Mouse (Mus musculus) MEL (cell line): Measurements from ENCODE around the gene Lysmd1. TPM values are rescaled to one million over a fixed set of nuclear protein-coding genes. Genes with fewer than 3 reads are reported as not detected.

Experiments
- DNase-seq: peaks from one replicate; pipeline ENCODE4 v3.0.0; 2011; ENCODE audit warnings: low read depth, low spot score
- H3K27ac ChIP-seq: 2 replicates; pipeline ENCODE4 v1.5.1; 2012; ENCODE audit warnings: low read depth, mild to moderate bottlenecking, control low read depth, low read length, moderate library complexity; ENCODE audit not compliant: control insufficient read depth
- H3K27me3 ChIP-seq, 2 experiments: fragments of 150-350 bp in 1 of 2; sonication (generic) in 1 of 2; 2 replicates each; pipeline ENCODE4 v1.6.1; 2012; ENCODE audit warnings: low read length in 2 of 2, mild to moderate bottlenecking in 2 of 2, improper control_type of control experiment in 1 of 2, moderate library complexity in 1 of 2; ENCODE audit not compliant: insufficient read depth in 2 of 2, control insufficient read depth in 1 of 2
- H3K36me3 ChIP-seq, 2 experiments: 2 replicates each; pipeline ENCODE4 v1.6.1; 2012 to 2014; ENCODE audit warnings: low read length in 2 of 2, improper control_type of control experiment in 1 of 2, inconsistent platforms in 1 of 2, mild to moderate bottlenecking in 1 of 2; ENCODE audit not compliant: insufficient read depth in 2 of 2, control insufficient read depth in 1 of 2
- H3K4me1 ChIP-seq, 2 experiments: fragments of 150-350 bp in 1 of 2; sonication (generic) in 1 of 2; 2 replicates each; pipeline ENCODE4 v1.6.1; 2012; ENCODE audit warnings: low read length in 2 of 2, improper control_type of control experiment in 1 of 2, mild to moderate bottlenecking in 1 of 2; ENCODE audit not compliant: insufficient read depth in 2 of 2, control insufficient read depth in 1 of 2
- H3K4me3 ChIP-seq, 2 experiments: fragments of 150-350 bp in 1 of 2; sonication (generic) in 1 of 2; 2 replicates each; pipeline ENCODE4 v1.5.1; 2012; ENCODE audit warnings: low read depth in 2 of 2, low read length in 2 of 2, mild to moderate bottlenecking in 2 of 2, moderate library complexity in 2 of 2, control low read depth in 1 of 2, improper control_type of control experiment in 1 of 2; ENCODE audit not compliant: control insufficient read depth in 1 of 2, insufficient read depth in 1 of 2
- H3K79me2 ChIP-seq: 2 replicates; pipeline ENCODE4 v1.6.1; 2012; ENCODE audit warnings: mild to moderate bottlenecking, low read length, moderate library complexity; ENCODE audit not compliant: control insufficient read depth, poor library complexity, insufficient read depth
- H3K9ac ChIP-seq: 2 replicates; pipeline ENCODE4 v1.6.1; 2012; ENCODE audit warnings: low read depth, mild to moderate bottlenecking, control low read depth, low read length, moderate library complexity; ENCODE audit not compliant: control insufficient read depth, poor library complexity, severe bottlenecking
- H3K9me3 ChIP-seq: fragments of 150-350 bp; sonication (generic); replicated peaks from 2 replicates; pipeline ENCODE4 v1.6.1; 2012; ENCODE audit warnings: mild to moderate bottlenecking, low read length, improper control_type of control experiment, moderate library complexity; ENCODE audit not compliant: insufficient read depth
- CTCF ChIP-seq, 3 experiments: IDR thresholded peaks in 2 of 3; conservative IDR thresholded peaks in 1 of 3; 2 replicates each; pipeline ENCODE4 v1.5.1; 2011 to 2012; ENCODE audit warnings: low read length in 3 of 3, low read depth in 2 of 3, mild to moderate bottlenecking in 2 of 3, improper control_type of control experiment in 1 of 3, inconsistent platforms in 1 of 3, mixed read lengths in 1 of 3, moderate library complexity in 1 of 3; ENCODE audit not compliant: control insufficient read depth in 1 of 3, insufficient read depth in 1 of 3, poor library complexity in 1 of 3, severe bottlenecking in 1 of 3
- ELF1 ChIP-seq: IDR thresholded peaks from 2 replicates; pipeline ENCODE4 v1.6.1; 2014; ENCODE audit warnings: low read depth, mild to moderate bottlenecking, inconsistent platforms, low read length, improper control_type of control experiment, moderate library complexity
- EP300 ChIP-seq, 2 experiments: IDR thresholded peaks; 2 replicates each; pipeline ENCODE4 v1.6.1; 2011; ENCODE audit warnings: improper control_type of control experiment in 2 of 2, low read length in 2 of 2, low read depth in 1 of 2, mild to moderate bottlenecking in 1 of 2
- GABPA ChIP-seq: IDR thresholded peaks from 2 replicates; pipeline ENCODE4 v1.6.1; 2012; ENCODE audit warnings: low read depth, mild to moderate bottlenecking, inconsistent platforms, low read length, improper control_type of control experiment, moderate library complexity
- JUND ChIP-seq: IDR thresholded peaks from 2 replicates; pipeline ENCODE4 v1.6.1; 2011; ENCODE audit warnings: low read depth, mild to moderate bottlenecking, improper control_type of control experiment, low read length
- MAFK ChIP-seq: IDR thresholded peaks from 2 replicates; pipeline ENCODE4 v1.6.1; 2011; ENCODE audit warnings: low read depth, mild to moderate bottlenecking, low read length, improper control_type of control experiment, borderline replicate concordance
- MAZ ChIP-seq: IDR thresholded peaks from 2 replicates; pipeline ENCODE4 v1.6.1; 2012; ENCODE audit warnings: low read depth, mild to moderate bottlenecking, inconsistent platforms, low read length, improper control_type of control experiment
- MYB ChIP-seq: IDR thresholded peaks from 2 replicates; pipeline ENCODE4 v1.6.1; 2011; ENCODE audit warnings: mild to moderate bottlenecking, low read depth, low read length, improper control_type of control experiment
- NELFE ChIP-seq: IDR thresholded peaks from 2 replicates; pipeline ENCODE4 v1.6.1; 2011; ENCODE audit warnings: low read depth, low read length, improper control_type of control experiment
- NRF1 ChIP-seq: IDR thresholded peaks from 2 replicates; pipeline ENCODE4 v1.6.1; 2014; ENCODE audit warnings: low read depth, mild to moderate bottlenecking, inconsistent platforms, low read length, improper control_type of control experiment, moderate library complexity; ENCODE audit not compliant: poor library complexity, insufficient read depth, severe bottlenecking
- POLR2A ChIP-seq, 2 experiments: IDR thresholded peaks; 2 replicates each; pipeline ENCODE4 v1.6.1; 2011 to 2012; ENCODE audit warnings: low read length in 2 of 2, mild to moderate bottlenecking in 2 of 2, control low read depth in 1 of 2, improper control_type of control experiment in 1 of 2, low read depth in 1 of 2, moderate library complexity in 1 of 2; ENCODE audit not compliant: control insufficient read depth in 1 of 2, insufficient read depth in 1 of 2, poor library complexity in 1 of 2
- POLR2AphosphoS2 ChIP-seq: IDR thresholded peaks from 2 replicates; pipeline ENCODE4 v1.6.1; 2011; ENCODE audit warnings: low read length, improper control_type of control experiment
- POLR2AphosphoS5 ChIP-seq: IDR thresholded peaks from 2 replicates; pipeline ENCODE4 v1.6.1; 2012; ENCODE audit warnings: low read depth, borderline replicate concordance, mild to moderate bottlenecking, inconsistent platforms, low read length, moderate library complexity, mixed read lengths
- RAD21 ChIP-seq: IDR thresholded peaks from 2 replicates; pipeline ENCODE4 v1.6.1; 2011; ENCODE audit warnings: mild to moderate bottlenecking, low read depth, low read length, improper control_type of control experiment
- RCOR1 ChIP-seq: IDR thresholded peaks from 2 replicates; pipeline ENCODE4 v1.6.1; 2012; ENCODE audit warnings: low read depth, mild to moderate bottlenecking, inconsistent platforms, low read length, improper control_type of control experiment
- SMC3 ChIP-seq: IDR thresholded peaks from 2 replicates; pipeline ENCODE4 v1.6.1; 2011; ENCODE audit warnings: low read depth, low read length, improper control_type of control experiment
- TAL1 ChIP-seq: IDR thresholded peaks from 2 replicates; pipeline ENCODE4 v1.6.1; 2012; ENCODE audit warnings: mild to moderate bottlenecking, inconsistent platforms, low read length, moderate library complexity, mixed read lengths
- USF1 ChIP-seq: IDR thresholded peaks from 2 replicates; pipeline ENCODE4 v1.6.1; 2014; ENCODE audit warnings: low read depth, mild to moderate bottlenecking, inconsistent platforms, low read length, improper control_type of control experiment, moderate library complexity
- USF2 ChIP-seq, 2 experiments: IDR thresholded peaks; 2 replicates each; pipeline ENCODE4 v1.6.1; 2011 to 2012; ENCODE audit warnings: improper control_type of control experiment in 2 of 2, low read length in 2 of 2, borderline replicate concordance in 1 of 2, inconsistent platforms in 1 of 2, low read depth in 1 of 2, mild to moderate bottlenecking in 1 of 2; ENCODE audit not compliant: insufficient read depth in 1 of 2
- ZC3H11A ChIP-seq: IDR thresholded peaks from 2 replicates; pipeline ENCODE4 v1.6.1; 2012; ENCODE audit warnings: low read depth, mild to moderate bottlenecking, inconsistent platforms, low read length, improper control_type of control experiment
- ZKSCAN1 ChIP-seq: IDR thresholded peaks from 2 replicates; pipeline ENCODE4 v1.6.1; 2012; ENCODE audit warnings: low read depth, mild to moderate bottlenecking, inconsistent platforms, low read length, improper control_type of control experiment, moderate library complexity
- ZNF384 ChIP-seq: IDR thresholded peaks from 2 replicates; pipeline ENCODE4 v1.6.1; 2012; ENCODE audit warnings: low read depth, mild to moderate bottlenecking, inconsistent platforms, low read length, improper control_type of control experiment
- polyA plus RNA-seq, 2 experiments: library from polyadenylated mRNA; stranded (reverse) in 1 of 2; unstranded in 1 of 2; fragments of >175 nt in 1 of 2; fragments of >200 nt in 1 of 2; gene quantifications; 2 replicates each; pipeline versions ENCODE4 v1.2.1 to v1.2.4; 2012; ENCODE audit warnings: low replicate concordance in 2 of 2, low read depth in 1 of 2; ENCODE audit not compliant: insufficient read length in 2 of 2, insufficient read depth in 1 of 2, missing spikeins in 1 of 2
- total RNA-seq: library from RNA; depleted of rRNA; stranded (reverse); fragments of 300-350 nt; gene quantifications from 2 replicates; pipeline ENCODE4 v1.2.3, GENCODE M21; 2012

Lysmd1 gene
- total and polyA plus RNA-seq, 3 experiments: 22.7 to 102 (median 22.9) TPM

DNA sequence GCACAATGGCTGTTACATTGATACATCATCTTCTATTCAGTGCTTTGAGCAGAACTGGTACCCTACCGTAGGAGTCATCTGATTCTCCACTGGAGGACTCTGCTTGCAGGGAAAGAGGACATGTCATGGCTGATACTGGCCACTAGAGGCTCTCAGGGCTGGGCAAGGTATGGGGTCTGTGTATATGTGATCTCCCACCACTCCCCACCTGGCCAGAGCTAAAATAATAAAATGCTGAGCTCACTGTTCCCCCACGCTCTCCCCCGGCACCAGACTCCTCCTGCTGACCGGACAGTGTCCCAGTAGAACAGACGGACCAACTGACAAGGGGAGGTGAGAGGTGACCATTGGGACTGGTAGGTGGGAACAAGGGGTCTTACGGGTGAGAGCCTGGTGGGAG lies 9.6 kb upstream of the Lysmd1 start, which contains the start of gene Tmod4:
Gene Tmod4 (plus strand): TSS at position 231 of the 400 bp plus-strand sequence.
- no peak within 1 kb of the TSS for H3K27ac ChIP-seq
- H3K4me3 ChIP-seq: no peak within 1 kb of the TSS
- no peaks in the 10 kb centered on the region for H3K4me1 ChIP-seq
- peak; percentile 66 for DNase-seq
- TF ChIP-seq POLR2AphosphoS2: 0 out of 2 replicates have a peak, but pooled peaks have one; percentile 27
- peak; percentile 48 for TF ChIP-seq SMC3
- no peak for TF ChIP-seq USF2 (IDR thresholded peaks at IDR 0.05; ENCODE audit: borderline replicate concordance in 1 of 2, insufficient read depth in 1 of 2, low read depth in 1 of 2, low read length in 2 of 2)
- no peak for TF ChIP-seq POLR2A (IDR thresholded peaks at IDR 0.05; ENCODE audit: control insufficient read depth in 1 of 2, insufficient read depth in 1 of 2, low read depth in 1 of 2, low read length in 2 of 2, poor library complexity in 1 of 2)
- TF ChIP-seq MYB: no peak
- 0 out of 2 replicates have a peak, but pooled peaks have one; percentile 17 for TF ChIP-seq ZNF384
- peak; percentile 22 for TF ChIP-seq RAD21
- peak; percentile 74 to 96 (median 75) for TF ChIP-seq CTCF (IDR thresholded peaks at IDR 0.05 in 2 of 3, conservative IDR thresholded peaks at IDR 0.05 in 1 of 3; ENCODE audit: control insufficient read depth in 1 of 3, insufficient read depth in 1 of 3, low read depth in 2 of 3, low read length in 3 of 3, poor library complexity in 1 of 3, severe bottlenecking in 1 of 3)
- no peak for TF ChIP-seq ELF1
- TF ChIP-seq GABPA: no peak
- TF ChIP-seq USF1: no peak
- H3K79me2 ChIP-seq: no peaks in the 10 kb centered on the region
- no peak within 1 kb of the TSS for H3K9ac ChIP-seq
- peaks cover 0 to 18% of the 10 kb centered on the region in 2 experiments; a peak in 2 of 4 replicates for H3K36me3 ChIP-seq
- H3K9me3 ChIP-seq: no peaks in the 10 kb centered on the region
- no peaks in the 10 kb centered on the region for H3K27me3 ChIP-seq

GRCm38 (mm10) chr3:95124972-95125371 lies 8.9 kb upstream of the Lysmd1 start:
- TF ChIP-seq EP300 (IDR thresholded peaks at IDR 0.05; ENCODE audit: low read depth in 1 of 2, low read length in 2 of 2): no peak
- peak; percentile 32; the same call in 1 of the 2 replicates for TF ChIP-seq MAZ
- TF ChIP-seq, all 39 proteins: peak for 1
- Histone ChIP-seq H3K9me3 (no peaks in the 10 kb centered on the region), H3K27ac (no peak overlapping the region), H3K4me1 (no peaks in the 10 kb centered on the region), H3K4me3 (no peak overlapping the region), H3K79me2 (no peaks in the 10 kb centered on the region), H3K36me3 (peaks cover 0 to 11% of the 10 kb centered on the region in 2 experiments; a peak in 2 of 4 replicates), H3K9ac (no peak overlapping the region), H3K27me3 (no peaks in the 10 kb centered on the region)
- no peak for DNase-seq

GRCm38 (mm10) chr3:95129226-95129651 lies 4.6 kb upstream of the Lysmd1 start:
- peaks cover 7% of the 10 kb centered on the region for H3K79me2 ChIP-seq
- peaks cover 0 to 4% of the 10 kb centered on the region in 2 experiments; a peak in 2 of 4 replicates for H3K36me3 ChIP-seq
- no peaks in the 10 kb centered on the region for H3K27me3 ChIP-seq
- H3K9ac ChIP-seq: no peak overlapping the region
- no peak for DNase-seq
- TF ChIP-seq ELF1: no peak
- TF ChIP-seq JUND: no peak
- TF ChIP-seq MAFK: no peak
- no peak for TF ChIP-seq POLR2A (IDR thresholded peaks at IDR 0.05; ENCODE audit: control insufficient read depth in 1 of 2, insufficient read depth in 1 of 2, low read depth in 1 of 2, low read length in 2 of 2, poor library complexity in 1 of 2)
- no peak for TF ChIP-seq USF1
- TF ChIP-seq RCOR1: no peak
- no peak for TF ChIP-seq NRF1
- no peak for TF ChIP-seq ZKSCAN1
- TF ChIP-seq GABPA: no peak
- no peak for TF ChIP-seq POLR2AphosphoS5
- no peak for TF ChIP-seq ZC3H11A
- no peak for TF ChIP-seq NELFE
- TF ChIP-seq POLR2AphosphoS2: no peak
- TF ChIP-seq TAL1: no peak
- no peak overlapping the region for H3K27ac ChIP-seq
- peaks cover 0 to 8% of the 10 kb centered on the region in 2 experiments; a peak in 2 of 4 replicates for H3K4me1 ChIP-seq
- H3K4me3 ChIP-seq: no peak overlapping the region
- no peaks in the 10 kb centered on the region for H3K9me3 ChIP-seq
